Mouse (Mus musculus) retina, adult 2 months (tissue): ENCODE data around the gene Sdr9c7.
"Not testable (repeated sequence)": the region's sequence is repeated elsewhere in the genome, so short reads cannot be mapped to it uniquely, and the experiment has no call there.

Experiments
- DNase-seq: peaks from one replicate; pipeline ENCODE4 v3.0.0-alpha.2; 2012; ENCODE audit warnings: low read depth, low spot score

Sdr9c7 gene

DNA sequence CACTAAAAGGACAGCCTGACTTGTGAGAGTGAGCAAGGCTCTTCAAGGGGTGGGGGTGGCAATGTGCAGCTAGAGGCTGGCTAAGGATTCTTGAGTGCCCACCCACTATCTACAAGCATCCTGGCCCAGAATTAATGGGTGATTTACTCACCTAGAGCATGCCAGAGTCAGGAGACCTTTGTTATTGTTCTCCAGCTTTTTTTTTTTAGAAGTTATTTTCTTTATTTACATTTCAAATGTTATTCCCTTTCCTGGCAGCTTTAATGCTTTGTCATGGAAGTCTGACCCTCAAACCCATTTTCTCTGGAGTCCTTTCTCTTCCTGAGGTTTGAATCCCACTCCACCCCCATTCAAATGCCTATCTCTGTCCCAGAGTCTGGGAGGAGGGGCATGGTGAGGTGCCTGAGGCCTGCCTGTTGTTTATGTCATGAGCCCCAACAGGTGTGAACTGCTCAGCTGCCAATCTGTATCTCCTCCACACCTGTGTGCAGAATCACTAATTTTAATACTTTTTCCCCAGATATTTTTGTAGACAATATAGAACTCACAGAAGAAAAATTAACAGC is 9.2 kb downstream of the Sdr9c7 start:
- DNase-seq: no peak

DNA sequence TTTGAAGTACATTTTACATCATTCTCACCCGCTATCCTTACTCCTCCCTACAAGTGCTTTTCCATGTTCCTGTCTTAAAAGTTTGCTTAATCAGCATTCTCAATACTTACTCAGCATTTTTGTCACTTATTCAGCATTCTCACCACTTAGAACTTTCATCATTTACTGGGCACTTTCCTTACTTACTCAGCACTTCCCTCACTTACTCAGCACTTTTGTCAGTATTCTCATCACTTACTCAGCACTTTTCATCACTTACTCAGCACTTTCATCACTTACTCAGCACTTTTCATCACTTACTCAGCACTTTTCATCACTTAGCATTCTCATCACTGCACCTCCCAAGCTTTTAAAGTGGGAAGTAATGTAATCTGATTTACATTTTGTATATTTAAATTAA is 17.3 kb downstream of the Sdr9c7 start:
- no peak for DNase-seq

DNA sequence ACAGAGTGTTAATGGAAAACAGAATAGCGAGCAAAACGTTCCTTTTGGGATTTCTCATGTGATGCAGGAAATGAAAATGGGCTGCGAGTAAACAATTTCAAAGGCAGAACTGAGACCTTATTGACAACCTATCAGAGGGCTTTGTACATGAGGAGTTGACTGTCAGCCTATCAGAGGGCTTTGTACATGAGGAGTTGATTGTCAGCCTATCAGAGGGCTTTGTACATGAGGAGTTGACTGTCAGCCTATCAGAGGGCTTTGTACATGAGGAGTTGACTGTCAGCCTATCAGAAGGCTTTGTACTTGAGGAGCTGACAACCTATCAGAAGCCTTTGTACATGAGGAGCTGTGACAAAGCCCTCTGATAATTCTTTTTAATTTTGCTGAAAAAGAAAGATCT is 18.9 kb downstream of the Sdr9c7 start:
- not testable (repeated sequence) for DNase-seq

DNA sequence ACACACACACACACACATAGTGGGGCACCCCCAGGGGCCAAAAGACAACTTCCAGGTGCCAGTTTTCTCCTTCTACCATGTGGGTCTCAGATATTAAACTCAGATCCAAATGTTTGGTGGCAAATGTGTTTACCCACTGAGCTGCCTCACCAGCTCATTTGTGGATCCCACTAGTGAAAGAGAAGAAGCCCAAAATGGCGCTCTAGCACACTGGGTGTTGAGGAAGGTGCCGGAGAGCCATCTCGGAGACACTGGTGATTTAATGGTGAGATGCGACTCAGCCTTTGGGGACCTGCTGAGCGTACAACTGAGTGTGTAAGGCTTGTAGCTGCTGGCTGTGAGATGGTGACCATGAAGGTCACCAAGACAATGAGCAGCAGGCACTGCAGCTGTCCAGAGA is 19.3 kb downstream of the Sdr9c7 start:
- no peak for DNase-seq

DNA sequence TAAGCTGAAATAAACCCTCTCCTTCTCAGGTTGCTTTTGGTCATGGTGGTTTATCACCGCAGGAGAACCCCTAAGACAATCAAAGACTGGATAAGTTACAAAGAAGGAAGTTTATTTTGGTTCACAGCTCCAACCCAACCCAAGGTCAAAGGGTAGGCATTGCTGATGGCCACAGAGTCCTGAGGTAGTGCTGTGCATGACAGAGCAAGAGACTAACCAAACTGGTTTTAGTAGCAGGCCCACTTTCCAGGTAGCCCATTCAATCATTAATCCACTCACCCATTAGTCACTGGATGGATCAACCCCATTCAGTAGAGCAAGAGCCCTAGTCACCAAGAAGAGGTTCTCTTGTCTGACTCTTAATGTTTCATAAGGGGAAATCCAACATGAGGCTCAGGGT is 23.9 kb downstream of the Sdr9c7 start:
- no peak for DNase-seq

DNA sequence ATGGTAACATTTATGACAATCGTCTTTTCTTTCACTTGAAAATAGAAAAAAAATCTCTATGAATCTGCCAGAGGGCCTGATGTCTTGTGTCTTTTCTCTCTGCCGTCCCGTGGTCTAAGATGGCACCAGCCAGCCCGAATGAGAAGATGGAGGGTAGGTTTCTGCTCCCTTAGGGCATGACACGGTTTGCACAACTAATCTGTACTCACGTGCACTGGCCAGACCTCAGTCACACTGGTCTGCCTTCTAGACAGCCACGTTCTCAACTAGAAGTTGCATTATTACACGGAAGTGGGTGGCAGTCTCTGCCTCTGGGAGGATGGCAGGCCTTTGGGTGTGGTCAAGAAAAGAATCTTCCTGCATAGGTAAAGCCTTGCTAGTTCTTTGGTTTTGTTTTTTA is 24.7 kb downstream of the Sdr9c7 start:
- DNase-seq: no peak

DNA sequence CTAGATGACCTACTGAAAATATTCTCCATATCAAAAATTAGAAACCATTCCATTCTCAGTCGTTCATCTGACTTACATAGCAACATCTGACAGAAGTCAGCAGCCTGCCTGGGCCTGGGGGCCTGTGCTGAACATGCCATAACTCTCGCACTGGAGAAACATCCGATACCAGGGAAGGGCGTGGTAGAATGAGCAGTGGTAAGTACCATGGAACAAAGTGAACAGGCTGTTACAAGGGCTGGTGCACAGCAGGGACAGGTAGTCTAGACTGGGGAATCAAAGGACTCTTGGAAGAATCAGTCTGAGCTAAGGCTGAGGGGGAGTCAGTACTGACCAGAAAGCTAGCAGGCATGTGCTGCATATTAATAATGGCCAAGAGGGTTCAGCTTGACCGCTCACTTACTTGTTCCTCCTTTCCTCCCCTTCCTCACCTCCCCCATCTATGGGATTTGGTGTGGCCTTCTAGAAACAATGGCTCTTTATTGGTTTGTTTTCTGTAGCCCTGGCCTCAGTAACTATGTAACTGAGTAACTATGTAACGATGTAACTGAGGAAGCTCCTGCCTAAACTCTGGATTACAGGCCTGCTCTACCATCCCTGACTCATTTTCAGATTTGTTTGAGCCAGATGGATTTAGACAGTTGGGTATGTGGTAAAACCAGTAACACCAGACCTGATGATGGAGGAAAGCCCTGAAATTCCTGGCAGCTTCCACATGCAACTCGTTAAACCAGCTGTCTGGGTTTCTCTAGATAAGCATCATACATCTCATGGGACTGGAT is 26.5 kb downstream of the Sdr9c7 start:
- no peak for DNase-seq

DNA sequence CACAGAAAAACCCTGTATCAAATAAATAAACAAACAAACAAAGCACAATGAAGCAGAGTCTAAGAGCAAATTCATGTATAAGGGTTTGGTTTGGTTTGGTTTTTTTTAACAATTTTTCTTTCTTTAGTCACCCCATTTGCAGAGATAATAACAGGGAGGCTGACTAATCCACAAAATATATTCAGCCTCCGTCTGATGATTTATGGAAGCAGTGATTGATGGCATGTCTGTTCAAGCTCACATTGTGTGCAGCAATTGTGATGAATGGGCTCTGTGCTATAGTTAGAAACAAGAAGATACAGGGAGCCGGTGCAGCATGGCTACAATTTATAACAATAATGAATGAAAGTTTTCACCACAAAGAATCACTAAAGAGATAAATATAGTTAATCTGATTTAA is 29.4 kb downstream of the Sdr9c7 start:
- no peak for DNase-seq

DNA sequence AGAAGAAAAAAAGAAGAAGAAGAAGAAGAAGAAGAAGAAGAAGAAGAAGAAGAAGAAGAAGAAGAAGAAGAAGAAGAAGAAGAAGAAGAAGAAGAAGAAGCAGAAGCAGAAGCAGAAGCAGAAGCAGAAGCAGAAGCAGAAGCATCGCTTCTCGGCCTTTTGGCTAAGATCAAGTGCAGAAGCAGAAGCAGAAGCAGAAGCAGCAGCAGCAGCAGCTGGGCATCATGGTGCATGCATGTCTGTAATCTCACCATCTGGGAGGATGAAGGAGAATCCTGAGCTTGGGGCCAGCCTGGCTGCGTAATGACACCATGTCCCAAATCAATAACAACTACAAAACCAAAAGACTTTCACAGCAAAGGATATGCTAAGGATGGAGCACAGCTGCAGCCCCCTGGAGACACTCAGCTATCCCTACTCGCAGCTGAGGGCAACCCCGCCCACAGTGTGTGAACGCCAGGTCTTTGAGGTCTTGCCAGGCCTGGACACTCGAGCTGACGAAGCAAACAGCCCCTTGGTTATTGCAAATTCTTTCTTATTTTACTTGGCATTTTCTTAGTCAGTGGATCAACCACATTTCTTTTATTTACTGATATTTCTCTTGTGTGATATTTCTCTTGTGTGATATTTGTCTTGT is 34.1 kb downstream of the Sdr9c7 start:
- DNase-seq: no peak

DNA sequence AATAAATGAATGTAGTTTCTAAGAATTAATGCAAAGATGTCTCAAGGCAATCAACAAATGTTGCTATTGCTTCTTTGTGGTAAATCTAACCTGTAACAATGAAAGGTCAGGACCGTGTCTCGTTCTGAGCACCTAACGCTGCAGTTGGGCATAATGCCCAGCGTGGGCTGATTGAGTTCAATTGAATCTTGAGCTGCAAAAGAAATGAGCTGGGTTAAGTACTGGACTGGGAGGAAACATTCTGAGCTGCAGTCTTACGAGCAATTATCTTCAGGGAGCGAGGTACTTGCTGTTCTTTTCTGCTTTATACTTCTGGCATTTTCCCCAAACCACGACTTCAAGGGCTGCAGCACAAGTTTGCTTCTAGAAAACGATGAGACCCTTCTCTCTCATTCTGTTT is 38.0 kb downstream of the Sdr9c7 start:
- DNase-seq: no peak

DNA sequence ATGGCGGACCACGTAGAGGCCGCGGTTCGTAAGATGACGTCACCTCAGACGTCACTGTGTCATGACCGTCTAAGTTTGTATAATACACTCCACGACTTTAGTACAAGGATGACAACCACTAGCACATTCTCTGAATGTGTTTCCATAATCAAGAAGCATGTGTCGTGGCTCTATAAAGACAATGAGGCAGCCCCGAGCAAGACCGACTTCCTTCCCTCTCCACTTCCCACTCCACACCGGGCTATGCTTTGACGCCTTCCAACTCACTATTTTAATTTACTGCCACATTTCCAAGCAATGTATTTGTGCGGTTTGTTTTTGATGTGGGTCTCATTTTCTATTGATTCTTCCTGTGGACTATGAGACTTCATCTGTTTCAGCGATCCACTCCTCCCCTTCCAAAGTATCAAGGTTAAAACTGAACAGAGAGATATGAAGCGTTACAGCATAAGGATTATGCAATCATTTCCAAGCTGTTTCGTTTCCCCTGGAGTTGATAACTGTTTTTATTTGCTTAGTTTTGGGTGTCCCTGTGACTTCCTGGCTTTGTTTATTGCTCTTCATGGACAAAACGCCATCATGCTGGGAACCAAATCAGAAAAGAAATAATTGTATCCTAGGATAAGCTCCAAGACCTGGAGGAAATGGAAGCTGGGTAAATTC is 38.6 kb downstream of the Sdr9c7 start:
- no peak for DNase-seq

DNA sequence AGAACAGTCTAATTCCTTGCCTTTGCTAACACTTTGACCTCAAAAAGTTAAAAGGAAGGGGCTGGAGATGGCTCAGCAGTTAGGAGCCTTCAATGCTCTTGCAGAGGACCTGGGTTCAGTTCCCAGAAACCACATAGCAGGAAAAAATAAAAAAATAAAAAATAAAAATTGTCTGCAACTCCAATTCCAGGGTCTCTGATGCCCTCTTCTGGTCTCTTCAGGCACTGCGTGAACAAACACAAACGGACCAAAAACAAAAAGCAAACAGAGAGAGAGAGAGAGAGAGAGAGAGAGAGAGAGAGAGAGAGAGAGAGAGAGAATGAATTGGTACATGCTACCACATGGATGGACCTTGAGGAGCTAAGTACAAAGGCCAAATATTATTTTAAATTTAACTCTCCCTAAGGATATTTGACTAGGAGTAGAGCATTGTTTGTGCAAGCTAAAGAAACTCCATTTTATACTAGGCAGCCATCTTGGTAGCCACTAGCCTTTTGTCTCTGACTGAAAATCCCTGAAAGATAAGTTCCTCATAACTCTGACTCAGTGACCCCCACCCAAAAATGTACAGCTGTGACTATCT is 39.2 kb downstream of the Sdr9c7 start:
- DNase-seq: no peak

DNA sequence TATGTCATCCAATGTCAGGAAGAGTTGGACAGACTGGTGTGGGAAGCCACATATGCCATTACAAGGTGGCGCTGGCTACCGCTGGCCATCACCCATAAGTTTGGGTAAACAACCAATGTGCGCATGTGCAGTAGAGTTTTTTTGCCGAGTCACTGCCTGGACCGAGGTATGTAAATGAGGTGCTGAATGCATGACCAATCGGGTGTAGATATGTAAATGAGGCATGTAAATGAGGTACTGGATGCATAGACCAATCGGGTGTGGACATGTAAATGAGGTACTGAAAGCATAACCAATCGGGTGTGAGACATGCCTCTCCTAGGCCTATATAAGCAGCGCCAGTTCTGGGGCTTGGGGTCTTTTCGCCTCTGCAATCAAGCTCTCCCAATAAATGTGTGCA is 41.3 kb downstream of the Sdr9c7 start:
- not testable (repeated sequence) for DNase-seq

DNA sequence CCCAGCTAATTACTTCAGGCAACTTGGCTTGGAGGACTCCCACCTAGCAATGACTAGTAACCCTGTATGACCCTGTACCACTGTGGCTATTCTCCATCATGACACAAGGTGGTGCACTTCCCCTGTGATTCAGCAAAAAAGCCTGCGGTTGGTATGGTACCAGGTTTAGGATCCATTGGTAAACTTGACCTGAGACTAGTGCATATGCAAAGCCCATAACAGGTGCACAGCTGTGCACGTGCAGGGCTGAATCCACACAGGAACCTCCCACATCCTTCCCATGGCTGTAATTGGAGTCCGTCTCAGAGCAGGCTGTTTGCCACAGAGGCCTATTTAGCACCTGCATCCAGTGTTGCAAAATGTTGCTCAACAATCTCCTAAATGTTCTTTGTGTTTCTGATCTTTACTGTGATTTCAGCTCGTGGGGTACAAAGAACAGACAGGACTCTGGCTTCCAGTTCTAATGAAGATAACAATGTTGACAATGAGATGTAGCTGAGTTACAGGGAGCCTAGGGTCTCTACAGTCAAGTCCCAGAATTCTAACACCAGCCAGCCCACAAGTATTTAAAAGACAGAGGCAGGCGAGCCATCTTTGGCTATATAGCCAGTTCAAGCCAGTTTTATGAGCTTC is 47.2 kb downstream of the Sdr9c7 start:
- no peak for DNase-seq

DNA sequence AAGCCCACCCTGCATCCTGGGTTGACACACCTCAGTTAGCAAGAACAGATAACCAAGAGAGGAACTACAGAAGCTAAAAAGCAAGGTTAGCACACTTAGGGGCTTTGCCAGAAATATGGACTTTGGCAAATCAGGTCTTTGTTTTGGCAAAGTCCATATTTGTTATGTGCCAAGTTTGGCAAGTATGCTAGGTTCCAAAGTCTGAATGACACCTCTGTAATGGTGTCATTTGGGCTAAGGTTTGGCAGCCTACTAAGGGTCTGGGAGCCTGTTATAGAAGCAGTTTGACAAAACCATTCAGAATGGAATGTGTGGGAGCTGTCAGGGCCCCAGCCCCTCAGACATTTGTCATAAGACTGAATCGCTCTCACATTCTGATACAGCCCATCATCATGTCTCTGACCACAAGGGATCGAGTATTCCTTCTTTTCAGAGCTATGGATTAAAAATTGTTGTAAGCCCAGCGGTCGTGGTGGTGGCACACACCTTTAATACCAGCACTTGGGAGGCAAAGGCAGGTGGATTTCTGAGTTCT is 51.3 kb downstream of the Sdr9c7 start:
- DNase-seq: no peak

DNA sequence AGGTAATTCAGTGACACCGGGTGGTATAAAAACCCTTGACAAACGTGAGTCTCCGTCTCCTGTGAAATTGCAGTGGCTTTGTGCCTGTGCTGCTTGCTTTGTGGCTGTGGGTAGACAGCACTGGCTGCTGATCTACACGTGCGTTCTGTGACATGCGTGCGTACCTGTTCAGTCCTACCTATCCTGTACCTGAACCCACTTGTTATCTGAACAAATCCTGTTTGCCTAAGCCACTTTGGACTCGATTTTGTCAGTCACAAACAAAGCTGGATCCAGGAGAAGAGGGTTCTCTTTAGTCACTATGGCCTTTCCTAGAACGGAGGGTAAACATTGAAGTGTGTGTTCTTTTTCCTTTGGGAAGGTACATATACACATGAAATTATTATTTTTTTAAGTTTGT is 53.1 kb downstream of the Sdr9c7 start:
- no peak for DNase-seq

DNA sequence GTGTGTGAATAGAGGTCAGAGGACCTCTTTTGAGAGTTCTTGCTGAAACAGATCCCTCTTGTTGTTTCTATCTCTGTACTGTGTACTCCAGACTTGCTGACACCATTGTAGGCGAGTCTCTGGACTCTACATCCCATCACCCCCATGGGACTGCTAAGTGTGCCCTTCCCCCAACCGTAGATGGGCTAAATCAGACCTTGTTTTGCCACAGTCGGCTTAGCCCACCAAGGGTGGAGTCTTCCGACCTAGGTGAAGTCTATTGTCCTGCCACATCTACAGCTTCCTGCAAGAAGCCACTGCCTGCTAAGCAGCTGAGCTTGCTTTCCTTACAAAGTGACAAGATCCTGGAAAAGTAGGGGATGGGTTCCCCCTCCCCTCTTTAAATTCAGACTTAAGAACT is 53.5 kb downstream of the Sdr9c7 start:
- no peak for DNase-seq

DNA sequence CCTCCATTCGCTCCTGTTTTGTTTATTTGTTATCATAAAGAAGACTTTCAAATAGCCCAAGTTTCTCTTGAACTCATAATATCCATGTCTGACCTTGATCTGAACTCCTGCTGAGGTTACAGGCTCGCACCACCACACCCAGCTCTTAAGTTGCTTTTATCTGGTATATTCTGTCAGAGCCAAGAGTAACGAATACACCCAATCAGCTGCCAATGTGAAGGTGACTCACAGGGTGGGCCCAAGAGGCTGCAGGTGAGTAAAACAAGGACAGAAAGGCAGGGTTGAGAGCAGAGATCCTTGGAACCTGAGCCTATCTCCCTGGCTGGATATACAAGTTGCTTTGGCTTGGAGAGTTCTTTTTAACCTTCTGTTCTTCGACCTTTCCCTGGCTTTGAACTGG is 56.7 kb downstream of the Sdr9c7 start:
- no peak for DNase-seq

DNA sequence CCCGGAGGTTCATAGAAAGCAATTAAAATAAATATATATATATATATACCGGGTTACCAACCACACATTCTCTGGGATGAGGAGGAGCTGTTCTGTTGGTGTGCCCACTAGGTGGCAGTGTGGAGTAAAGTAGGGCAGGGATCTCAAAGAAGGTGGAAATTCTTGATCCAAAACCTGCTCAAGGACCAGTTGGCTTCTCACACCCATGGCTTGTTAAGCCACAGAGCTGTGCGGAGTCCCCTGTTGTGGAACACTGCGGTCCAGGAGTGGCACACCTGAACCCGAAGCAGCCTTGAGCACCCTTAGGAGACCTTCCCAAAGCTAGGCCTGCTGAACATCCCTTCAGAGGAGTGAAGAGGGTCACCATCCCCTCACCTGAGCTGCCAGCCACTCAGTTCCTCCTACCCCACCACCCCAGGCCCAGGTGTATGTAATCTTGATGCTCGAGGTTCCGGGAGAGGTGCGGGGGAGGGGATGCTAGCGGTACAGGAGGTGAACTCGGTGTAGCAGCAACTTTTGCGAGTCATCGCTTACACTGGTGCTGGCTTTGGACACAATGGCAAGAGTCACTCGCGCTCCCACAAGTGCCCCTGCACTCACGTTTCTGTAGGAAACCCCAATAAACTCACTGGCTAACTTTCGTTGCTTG is 58.0 kb downstream of the Sdr9c7 start:
- DNase-seq: peak; percentile 44

DNA sequence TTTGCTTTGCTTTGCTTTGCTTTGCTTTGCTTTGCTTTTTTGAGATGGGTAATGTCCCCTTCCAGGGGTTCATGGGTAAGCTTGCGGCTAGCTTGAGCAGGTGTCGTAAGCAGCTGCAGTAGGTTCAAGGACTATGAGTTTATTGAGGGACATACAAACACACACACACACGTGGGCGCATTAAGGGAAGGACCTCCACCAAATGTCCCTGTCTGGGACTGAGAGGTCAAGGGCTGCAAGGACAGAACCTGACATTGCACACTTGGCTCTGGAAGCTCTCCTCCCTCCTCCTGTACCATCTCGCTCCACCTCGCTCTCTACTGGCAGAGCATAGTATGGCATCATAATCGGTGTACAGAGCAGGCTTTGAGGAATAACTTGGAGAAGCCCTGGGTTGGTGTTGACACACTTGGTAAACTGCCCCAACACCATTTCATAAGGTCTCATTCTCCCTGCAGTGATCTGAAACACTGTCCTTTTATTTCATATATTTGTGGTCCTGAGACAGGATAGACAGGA is 60.9 kb downstream of the Sdr9c7 start:
- DNase-seq: no peak
